Mouse (Mus musculus) urinary bladder, postnatal 36 days (tissue): ENCODE data around the gene Wdhd1.

Experiments used
- DNase-seq, 2 experiments: peaks; one replicate each; pipeline ENCODE4 v3.0.0; 2022; ENCODE audit warnings: low spot score in 2 of 2, mixed read lengths in 1 of 2

Wdhd1 gene

GRCm38 (mm10) chr14:47281535-47281934 lies 4.9 kb upstream of the Wdhd1 start:
- DNase-seq = no peak

GRCm38 (mm10) chr14:47279058-47279457 lies 2.4 kb upstream of the Wdhd1 start:
- no peak for DNase-seq

- no peak for DNase-seq
These were observed 537 bp downstream of the Wdhd1 start for GRCm38 (mm10) chr14:47276036-47276603.

GRCm38 (mm10) chr14:47275417-47275816 lies 1.2 kb downstream of the Wdhd1 start:
- no peak for DNase-seq

GRCm38 (mm10) chr14:47273751-47274150 lies 2.9 kb downstream of the Wdhd1 start:
- no peak for DNase-seq

GRCm38 (mm10) chr14:47269706-47270105 lies 7.0 kb downstream of the Wdhd1 start:
- no peak for DNase-seq

- no peak for DNase-seq
These were observed 7.6 kb downstream of the Wdhd1 start for GRCm38 (mm10) chr14:47269056-47269455.

- DNase-seq = no peak
These were observed 10.8 kb downstream of the Wdhd1 start for GRCm38 (mm10) chr14:47265829-47266228.

- no peak for DNase-seq
These were observed 11.8 kb downstream of the Wdhd1 start for GRCm38 (mm10) chr14:47264866-47265265.

GRCm38 (mm10) chr14:47249839-47250238 lies 26.8 kb downstream of the Wdhd1 start:
- DNase-seq = no peak

GRCm38 (mm10) chr14:47242753-47243152 lies 33.9 kb downstream of the Wdhd1 start:
- no peak for DNase-seq

GRCm38 (mm10) chr14:47241046-47241445 lies 35.6 kb downstream of the Wdhd1 start:
- no peak for DNase-seq

- no peak for DNase-seq
These were observed 36.1 kb downstream of the Wdhd1 start for GRCm38 (mm10) chr14:47240600-47240999.

GRCm38 (mm10) chr14:47237286-47237685 lies 39.4 kb downstream of the Wdhd1 start:
- no peak for DNase-seq

GRCm38 (mm10) chr14:47236491-47236890 lies 40.2 kb downstream of the Wdhd1 start:
- DNase-seq = no peak

- no peak for DNase-seq
These were observed 42.0 kb downstream of the Wdhd1 start for GRCm38 (mm10) chr14:47234526-47235250.

- no peak for DNase-seq
These were observed 42.6 kb downstream of the Wdhd1 start for GRCm38 (mm10) chr14:47234032-47234431.

- no peak for DNase-seq
These were observed 43.1 kb downstream of the Wdhd1 start for GRCm38 (mm10) chr14:47233602-47234001.

- DNase-seq = no peak
These were observed 46.8 kb downstream of the Wdhd1 start for GRCm38 (mm10) chr14:47229796-47230376.

- no peak for DNase-seq
These were observed 50.7 kb downstream of the Wdhd1 start for GRCm38 (mm10) chr14:47225931-47226330.

GRCm38 (mm10) chr14:47224476-47225325 lies 52.0 kb downstream of the Wdhd1 start:
- no peak for DNase-seq
